Mouse (Mus musculus): ENCODE results near the gene Gm8300. TPM values are rescaled to one million over a fixed set of nuclear protein-coding genes. Genes with fewer than 3 reads are reported as not detected.

Gene Gm8300
- not detected for polyA plus RNA-seq (2014; fragmentation: Illumina TruSeq; extraction: RNeasy Lipid Tissue Mini Kit (QIAGEN cat#74804); ENCODE audit: insufficient read depth, low read depth, low replicate concordance)

GRCm38 (mm10) chr12:87514016-87514415, at the start of gene Gm8300:
TSS of gene Gm8300 (plus strand) at chr12:87514316.

GRCm38 (mm10) chr12:87471964-87472786, 41.9 kb upstream of the Gm8300 start, which contains the start of gene Snw1:
TSS of gene Snw1 (minus strand) at chr12:87472274.

GRCm38 (mm10) chr12:87494421-87494820, 19.7 kb upstream of the Gm8300 start, which contains the start of gene Gm5788:
TSS of gene Gm5788 (plus strand) at chr12:87494721.

Other genes with a start within 250 kb of the Gm8300 start
- gene Vipas39, start 248.1 kb upstream of the Gm8300 start, polyA plus RNA-seq (2014; fragmentation: Illumina TruSeq; extraction: RNeasy Lipid Tissue Mini Kit (QIAGEN cat#74804); ENCODE audit: insufficient read depth, low read depth, low replicate concordance), result 19.3 TPM
- 116 TPM for gene Ahsa1, start 247.8 kb upstream of the Gm8300 start, polyA plus RNA-seq (2014; fragmentation: Illumina TruSeq; extraction: RNeasy Lipid Tissue Mini Kit (QIAGEN cat#74804); ENCODE audit: insufficient read depth, low read depth, low replicate concordance)
- 1.3 TPM for gene Ism2, start 214.6 kb upstream of the Gm8300 start, polyA plus RNA-seq (2014; fragmentation: Illumina TruSeq; extraction: RNeasy Lipid Tissue Mini Kit (QIAGEN cat#74804); ENCODE audit: insufficient read depth, low read depth, low replicate concordance)
- gene Sptlc2, start 126.0 kb upstream of the Gm8300 start, polyA plus RNA-seq (2014; fragmentation: Illumina TruSeq; extraction: RNeasy Lipid Tissue Mini Kit (QIAGEN cat#74804); ENCODE audit: insufficient read depth, low read depth, low replicate concordance), result 80.8 TPM
- gene Slirp, start 70.4 kb upstream of the Gm8300 start, polyA plus RNA-seq (2014; fragmentation: Illumina TruSeq; extraction: RNeasy Lipid Tissue Mini Kit (QIAGEN cat#74804); ENCODE audit: insufficient read depth, low read depth, low replicate concordance), result 91.3 TPM
- 8.7 TPM for gene Alkbh1, start 70.3 kb upstream of the Gm8300 start, polyA plus RNA-seq (2014; fragmentation: Illumina TruSeq; extraction: RNeasy Lipid Tissue Mini Kit (QIAGEN cat#74804); ENCODE audit: insufficient read depth, low read depth, low replicate concordance)
- gene Snw1, start 42.0 kb upstream of the Gm8300 start, polyA plus RNA-seq (2014; fragmentation: Illumina TruSeq; extraction: RNeasy Lipid Tissue Mini Kit (QIAGEN cat#74804); ENCODE audit: insufficient read depth, low read depth, low replicate concordance), result 48.4 TPM
- not detected for gene Gm5788, start 19.6 kb upstream of the Gm8300 start, polyA plus RNA-seq (2014; fragmentation: Illumina TruSeq; extraction: RNeasy Lipid Tissue Mini Kit (QIAGEN cat#74804); ENCODE audit: insufficient read depth, low read depth, low replicate concordance)
- not detected for gene Oog1, start 88.4 kb downstream of the Gm8300 start, polyA plus RNA-seq (2014; fragmentation: Illumina TruSeq; extraction: RNeasy Lipid Tissue Mini Kit (QIAGEN cat#74804); ENCODE audit: insufficient read depth, low read depth, low replicate concordance)
- gene Gm4027, start 104.6 kb downstream of the Gm8300 start, polyA plus RNA-seq (2014; fragmentation: Illumina TruSeq; extraction: RNeasy Lipid Tissue Mini Kit (QIAGEN cat#74804); ENCODE audit: insufficient read depth, low read depth, low replicate concordance), result not detected
- not detected for gene Gm16381, start 130.3 kb downstream of the Gm8300 start, polyA plus RNA-seq (2014; fragmentation: Illumina TruSeq; extraction: RNeasy Lipid Tissue Mini Kit (QIAGEN cat#74804); ENCODE audit: insufficient read depth, low read depth, low replicate concordance)